Mouse (Mus musculus): ENCODE results near the gene Hoxb1.
A peak's percentile ranks its signal among the peaks of the same experiment; 100 is the strongest.

Gene Hoxb1

GRCm38 (mm10) chr11:96407191-96408072 is 41.9 kb downstream of the Hoxb1 start:
- DNase-seq = peak; percentile 23

GRCm38 (mm10) chr11:96408234-96409010 is 42.9 kb downstream of the Hoxb1 start:
- no peak for DNase-seq

GRCm38 (mm10) chr11:96411019-96411418 is 45.5 kb downstream of the Hoxb1 start:
- DNase-seq = no peak

- DNase-seq = no peak
Measured at GRCm38 (mm10) chr11:96411934-96412333, 46.4 kb downstream of the Hoxb1 start.

- no peak for DNase-seq
Measured at GRCm38 (mm10) chr11:96412941-96413491, 47.5 kb downstream of the Hoxb1 start.

GRCm38 (mm10) chr11:96413527-96413926 is 48.0 kb downstream of the Hoxb1 start:
- DNase-seq = no peak

- no peak for DNase-seq
Measured at GRCm38 (mm10) chr11:96414002-96414401, 48.5 kb downstream of the Hoxb1 start.

Data from right cerebral cortex, postnatal 25 days (tissue).